Mouse (Mus musculus) heart, adult 2 months (tissue): ENCODE measurements around the gene Btc.

Experiments
- CTCF ChIP-seq: fragments of 200-600 bp; IDR thresholded peaks from 2 replicates; pipeline ENCODE4 v1.8.1; 2022; ENCODE audit warnings: antibody characterized with exemption, mild to moderate bottlenecking, moderate library complexity
- EP300 ChIP-seq: fragments of 200-500 bp; IDR thresholded peaks from 2 replicates; pipeline ENCODE4 v1.6.1; 2011; ENCODE audit warnings: low read depth, low read length, control low read depth; ENCODE audit not compliant: insufficient read depth
- POLR2A ChIP-seq: fragments of 200-500 bp; IDR thresholded peaks from 2 replicates; pipeline ENCODE4 v1.6.1; 2011; ENCODE audit warnings: mild to moderate bottlenecking, low read depth, low read length, control low read depth; ENCODE audit not compliant: insufficient read depth

GRCm38 (mm10) chr5:91345064-91345463 lies 57.7 kb downstream of the Btc start:
- TF ChIP-seq CTCF (no peak), EP300 (no peak), POLR2A (no peak)
